Mouse (Mus musculus) forebrain, embryonic 13.5 days (tissue): ENCODE results near the gene Tcam1. TPM values are rescaled to one million over a fixed set of nuclear protein-coding genes. Genes with fewer than 3 reads are reported as not detected.
"Not testable (repeated sequence)": the region's sequence is repeated elsewhere in the genome, so short reads cannot be mapped to it uniquely, and the experiment has no call there.

Source experiments
- ATAC-seq: fragments of 200-750 bp; cut with Nextera tagmentation; 2 replicates; pipeline ENCODE4 v1.8.0; 2017
- H3K27ac ChIP-seq: fragments of 300-500 bp; sonication (generic); 2 replicates; pipeline ENCODE4 v1.5.1; 2015; ENCODE audit warnings: inconsistent platforms, mild to moderate bottlenecking, moderate library complexity
- H3K27me3 ChIP-seq: fragments of 300-500 bp; sonication (generic); 2 replicates; pipeline ENCODE4 v1.6.1; 2015; ENCODE audit warnings: mild to moderate bottlenecking, inconsistent platforms
- H3K36me3 ChIP-seq: fragments of 300-500 bp; sonication (generic); 2 replicates; pipeline ENCODE4 v1.6.1; 2015; ENCODE audit warnings: mild to moderate bottlenecking, inconsistent platforms; ENCODE audit not compliant: poor library complexity, severe bottlenecking
- H3K4me1 ChIP-seq: fragments of 300-500 bp; sonication (generic); 2 replicates; pipeline ENCODE4 v1.6.1; 2015; ENCODE audit warnings: inconsistent platforms
- H3K4me2 ChIP-seq: fragments of 300-500 bp; sonication (generic); 2 replicates; pipeline ENCODE4 v1.6.1; 2015; ENCODE audit warnings: inconsistent platforms, mild to moderate bottlenecking, moderate library complexity
- H3K4me3 ChIP-seq: fragments of 300-500 bp; sonication (generic); 2 replicates; pipeline ENCODE4 v1.5.1; 2015; ENCODE audit warnings: mild to moderate bottlenecking, inconsistent platforms
- H3K9ac ChIP-seq: fragments of 300-500 bp; sonication (generic); 2 replicates; pipeline ENCODE4 v1.6.1; 2015; ENCODE audit warnings: mild to moderate bottlenecking, inconsistent platforms
- H3K9me3 ChIP-seq: fragments of 300-500 bp; sonication (generic); replicated peaks from 2 replicates; pipeline ENCODE4 v1.6.1; 2016; ENCODE audit warnings: inconsistent platforms
- WGBS: fragments of 180-500 bp; shearing (Covaris S2); methylation state at CpG from one replicate; pipeline ENCODE4 v1.1.7; 2015; 5-methylcytosine and 5-hydroxymethylcytosine counted together
- polyA plus RNA-seq: library from polyadenylated mRNA; unstranded; fragments of >200 nt; fragmentation: Nextera tagmentation; extraction: Ambion mirVana; gene quantifications from 2 replicates; pipeline ENCODE4 v1.2.1, GENCODE M21; 2015

Gene Tcam1
- 0.10 and 0.14 TPM in 2 replicates for polyA plus RNA-seq

DNA sequence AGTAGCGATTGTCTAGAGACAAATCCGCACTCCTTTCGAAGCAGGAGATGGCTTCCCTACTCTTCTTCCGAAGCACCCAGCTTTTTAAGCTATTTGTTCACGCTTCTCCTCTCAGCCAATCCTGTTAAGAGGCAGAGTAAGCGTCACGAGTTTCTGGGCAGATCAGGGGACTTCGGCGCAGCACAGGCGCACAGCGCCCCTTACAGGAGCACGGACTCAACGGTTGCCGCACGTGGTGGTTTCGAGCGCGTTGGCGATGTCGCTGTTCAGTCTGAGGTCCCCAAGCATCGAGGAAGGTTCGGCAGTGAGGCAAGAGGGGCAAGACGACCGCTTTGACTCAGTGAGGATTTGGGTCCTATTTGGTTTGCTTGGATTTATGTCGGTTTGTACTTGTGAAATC, at the start of gene Tcam1:
Tcam1 (plus strand) TSS at position 219 of the 400 bp plus-strand sequence.
- peak within 1 kb of the TSS; percentile 14; the same call in 1 of the 2 replicates for H3K4me3 ChIP-seq
- peak; percentile 57 for ATAC-seq
- 0 out of 2 replicates have a peak, but pooled peaks cover 4% of the 10 kb centered on the region for H3K27me3 ChIP-seq
- H3K9ac ChIP-seq: no peak within 1 kb of the TSS
- no peak within 1 kb of the TSS for H3K27ac ChIP-seq
- H3K4me2 ChIP-seq: peak within 1 kb of the TSS; percentile 44
- 14% methylated on average over 25 of the region's 25 CpGs for WGBS
- H3K4me1 ChIP-seq: peaks cover 8% of the 10 kb centered on the region
- H3K9me3 ChIP-seq: no peaks in the 10 kb centered on the region
- H3K36me3 ChIP-seq: no peaks in the 10 kb centered on the region

DNA sequence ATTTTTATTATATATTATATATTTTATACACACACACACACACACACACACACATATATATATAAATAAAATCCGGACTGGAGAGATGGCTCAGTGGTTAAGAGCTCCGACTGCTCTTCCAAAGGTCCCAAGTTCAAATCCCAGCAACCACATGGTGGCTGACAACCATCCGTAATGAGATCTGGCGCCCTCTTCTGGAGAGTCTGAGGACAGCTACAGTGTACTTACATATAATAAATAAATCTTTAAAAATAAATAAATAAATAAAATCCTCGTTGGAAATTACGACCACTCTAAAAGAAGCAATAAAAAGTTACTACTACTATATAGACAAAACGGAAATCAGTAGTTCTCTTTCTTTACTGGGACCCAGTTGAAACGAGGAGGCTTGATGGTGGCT, 42.5 kb upstream of the Tcam1 start:
- H3K4me1 ChIP-seq, ATAC-seq, H3K4me2 ChIP-seq, H3K4me3 ChIP-seq, H3K9me3 ChIP-seq, H3K27me3 ChIP-seq, H3K27ac ChIP-seq, H3K9ac ChIP-seq: not testable (repeated sequence)
- WGBS: 84% methylated on average over 8 of the region's 8 CpGs
- H3K36me3 ChIP-seq: peaks cover 79% of the 10 kb centered on the region

DNA sequence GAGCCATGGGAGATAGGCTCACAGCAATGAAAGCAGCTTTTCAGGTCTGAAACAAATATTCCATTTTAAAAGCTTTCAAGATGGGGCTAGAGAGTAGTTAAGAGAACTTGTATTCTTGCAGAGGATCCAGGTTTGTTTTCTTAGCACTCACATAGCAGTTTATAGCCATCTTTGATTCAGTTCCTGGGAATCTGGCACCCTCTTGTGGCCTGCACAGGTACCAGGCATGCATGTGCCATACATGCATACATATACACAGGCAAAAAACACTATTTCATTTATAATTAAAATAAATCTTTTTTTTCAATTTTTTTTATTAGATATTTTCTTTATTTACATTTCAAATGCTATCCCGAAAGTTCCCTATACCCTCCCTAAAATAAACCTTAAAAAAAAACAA, 29.6 kb upstream of the Tcam1 start:
- H3K9ac ChIP-seq: no peak overlapping the region
- 100% methylated on average over 1 of the region's 1 CpGs for WGBS
- H3K27ac ChIP-seq: no peak overlapping the region
- ATAC-seq: no peak
- peaks cover 99% of the 10 kb centered on the region for H3K36me3 ChIP-seq
- H3K4me1 ChIP-seq: no peaks in the 10 kb centered on the region
- H3K4me2 ChIP-seq: no peak overlapping the region
- H3K9me3 ChIP-seq: no peaks in the 10 kb centered on the region
- no peak overlapping the region for H3K4me3 ChIP-seq
- H3K27me3 ChIP-seq: no peaks in the 10 kb centered on the region

DNA sequence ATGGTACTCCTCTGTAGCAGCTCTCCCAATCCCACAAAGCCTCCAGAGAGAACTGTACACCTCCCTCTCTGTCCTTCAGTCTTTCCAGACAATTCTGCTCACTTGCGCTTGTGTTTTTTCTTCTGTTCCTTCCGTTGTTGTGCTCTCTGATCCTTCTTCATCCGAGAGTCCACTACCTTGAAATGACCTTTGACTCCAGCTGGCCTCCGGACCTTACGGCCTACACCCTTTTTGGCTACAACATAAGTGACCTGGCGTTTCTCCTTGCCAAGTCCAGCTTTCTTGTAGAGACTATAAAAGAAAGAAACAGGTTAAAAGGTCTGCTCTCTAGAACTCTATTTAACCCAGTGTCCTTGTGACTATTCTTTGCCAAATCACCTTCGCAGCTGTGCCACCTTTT, 27.1 kb upstream of the Tcam1 start:
- peaks cover 96% of the 10 kb centered on the region for H3K36me3 ChIP-seq

DNA sequence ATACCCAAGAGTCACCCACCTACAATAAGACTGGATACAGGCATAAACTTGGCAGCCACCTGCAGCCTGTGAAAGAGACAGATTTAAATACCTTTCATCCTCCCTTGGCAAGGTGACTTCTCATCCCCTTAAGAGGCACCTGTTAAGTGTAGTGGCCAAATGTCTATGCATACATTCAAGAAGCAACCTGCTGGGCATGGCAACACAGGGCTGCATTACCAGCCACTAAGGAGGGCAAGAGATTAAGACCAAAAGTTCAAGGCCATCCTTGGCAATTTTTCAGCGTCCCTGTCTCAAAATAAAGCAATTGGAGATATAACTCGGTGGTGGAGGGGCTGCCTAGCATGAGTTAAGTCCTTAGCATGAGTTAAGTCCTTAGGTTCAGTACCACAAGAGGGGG, 21.7 kb upstream of the Tcam1 start:
- H3K4me2 ChIP-seq: peak overlapping the region; percentile 100
- peaks cover 57% of the 10 kb centered on the region for H3K36me3 ChIP-seq
- peak overlapping the region; percentile 84 for H3K4me3 ChIP-seq
- H3K9me3 ChIP-seq: no peaks in the 10 kb centered on the region
- H3K4me1 ChIP-seq: peaks cover 24% of the 10 kb centered on the region
- peak overlapping the region; percentile 87 for H3K9ac ChIP-seq
- no peak for ATAC-seq
- H3K27me3 ChIP-seq: no peaks in the 10 kb centered on the region
- 13% methylated on average over 2 of the region's 2 CpGs for WGBS
- H3K27ac ChIP-seq: no peak overlapping the region

More for the DNA sequence above, 27.1 kb upstream of the Tcam1 start:
- H3K9me3 ChIP-seq: no peaks in the 10 kb centered on the region
- H3K9ac ChIP-seq: no peak overlapping the region
- H3K4me3 ChIP-seq: no peak overlapping the region
- H3K4me1 ChIP-seq: no peaks in the 10 kb centered on the region
- H3K27ac ChIP-seq: no peak overlapping the region
- H3K27me3 ChIP-seq: no peaks in the 10 kb centered on the region
- H3K4me2 ChIP-seq: no peak overlapping the region
- ATAC-seq: no peak
- WGBS: 87% methylated on average over 7 of the region's 7 CpGs

DNA sequence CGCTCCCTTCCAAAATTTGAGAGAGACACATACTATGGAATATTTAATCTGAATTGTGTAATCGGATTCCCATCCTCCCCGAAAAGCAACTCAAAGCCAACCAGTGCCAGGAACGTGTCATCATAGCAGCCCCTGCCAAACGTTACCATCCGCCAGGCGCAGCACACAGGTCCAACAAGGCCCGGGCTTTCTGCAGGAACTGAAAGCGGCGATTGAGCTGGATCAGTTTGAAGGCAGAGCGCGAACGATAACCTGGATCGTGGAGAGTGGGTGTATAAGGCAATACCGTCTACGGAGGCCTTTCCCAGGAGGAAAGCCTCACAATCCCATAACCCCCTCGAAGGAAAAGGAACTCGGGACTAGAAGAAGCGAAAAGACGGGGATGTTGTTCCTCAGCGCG, 21.3 kb upstream of the Tcam1 start:
- Histone ChIP-seq H3K27me3 (no peaks in the 10 kb centered on the region), H3K9ac (peak overlapping the region; percentile 87), H3K9me3 (no peaks in the 10 kb centered on the region), H3K4me1 (peaks cover 24% of the 10 kb centered on the region), H3K4me3 (peak overlapping the region; percentile 84), H3K36me3 (peaks cover 53% of the 10 kb centered on the region), H3K27ac (no peak overlapping the region), H3K4me2 (peak overlapping the region; percentile 100)
- WGBS: 5% methylated on average over 22 of the region's 22 CpGs
- ATAC-seq: no peak

DNA sequence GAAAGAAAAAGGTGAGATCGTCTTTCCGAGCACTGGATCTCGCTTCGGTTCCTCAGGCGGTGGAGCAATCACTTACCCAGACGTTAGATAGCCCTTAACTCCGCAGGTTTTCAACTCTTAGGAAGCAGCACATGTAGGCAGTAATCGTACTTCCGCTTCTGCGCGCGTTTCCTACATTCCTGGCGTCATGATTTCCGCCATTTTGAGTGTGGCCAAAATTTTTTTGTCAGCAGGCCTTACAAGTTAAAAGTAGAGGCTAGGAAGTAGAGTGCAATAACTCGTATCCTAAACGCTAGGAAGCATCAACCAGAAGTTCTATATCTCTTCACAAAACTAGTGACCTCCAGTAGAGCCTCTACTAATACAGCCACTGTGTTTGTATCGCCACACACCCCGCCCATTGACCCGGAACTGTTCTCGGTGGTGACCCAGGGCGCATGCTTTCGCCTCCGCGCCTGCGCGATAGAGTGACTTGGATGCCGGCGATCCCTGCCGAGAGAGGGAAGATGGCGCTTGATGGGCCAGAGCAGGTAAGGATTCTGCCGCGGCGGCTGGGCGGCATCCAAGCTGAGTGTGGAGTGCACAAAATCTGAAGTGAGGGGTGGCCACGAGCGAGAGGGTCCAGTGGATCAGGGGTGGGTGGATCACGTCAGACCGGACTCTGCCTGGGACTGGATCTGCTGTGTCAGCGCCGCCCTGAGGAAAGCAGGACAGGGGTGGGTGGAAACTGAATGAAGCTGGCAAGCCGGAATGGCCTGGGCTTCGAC, 20.6 kb upstream of the Tcam1 start, which contains the start of the genes Ftsj3 and Psmc5:
Ftsj3 (minus strand) TSS at position 395 of the 767 bp plus-strand sequence.
Psmc5 (plus strand) TSS at position 470 of the 767 bp plus-strand sequence.
- Histone ChIP-seq H3K9me3 (no peaks in the 10 kb centered on the region), H3K36me3 (peaks cover 50% of the 10 kb centered on the region), H3K27ac (peak within 1 kb of the TSS; percentile 82), H3K9ac (peak within 1 kb of the TSS; percentile 87), H3K4me1 (peaks cover 24% of the 10 kb centered on the region), H3K4me3 (peak within 1 kb of the TSS; percentile 84), H3K4me2 (peak within 1 kb of the TSS; percentile 100), H3K27me3 (no peaks in the 10 kb centered on the region)
- peak; percentile 95 for ATAC-seq
- under 1% methylated on average over 42 of the region's 42 CpGs for WGBS

DNA sequence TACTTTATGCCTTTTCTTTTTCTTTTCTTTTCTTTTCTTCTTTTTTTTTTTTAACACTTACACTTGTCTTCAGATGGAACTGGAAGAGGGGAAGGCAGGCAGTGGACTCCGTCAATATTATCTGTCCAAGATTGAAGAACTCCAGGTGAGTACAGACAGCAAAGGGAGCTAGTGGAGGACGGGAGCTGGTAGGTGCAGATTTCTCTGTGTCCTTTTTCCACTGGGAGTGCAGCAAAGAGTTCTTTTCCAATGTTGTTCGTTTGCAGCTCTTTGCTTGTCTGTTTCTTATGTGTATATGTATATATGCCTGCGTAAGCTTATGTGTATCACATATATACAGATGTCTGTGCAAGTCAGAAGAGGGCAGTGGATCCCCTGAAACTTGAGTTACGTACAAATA, 19.7 kb upstream of the Tcam1 start:
- peaks cover 50% of the 10 kb centered on the region for H3K36me3 ChIP-seq
- H3K27ac ChIP-seq: no peak overlapping the region
- H3K9ac ChIP-seq: peak overlapping the region; percentile 87
- peaks cover 24% of the 10 kb centered on the region for H3K4me1 ChIP-seq
- H3K4me3 ChIP-seq: peak overlapping the region; percentile 84
- no peaks in the 10 kb centered on the region for H3K9me3 ChIP-seq
- no peaks in the 10 kb centered on the region for H3K27me3 ChIP-seq
- no peak for ATAC-seq
- peak overlapping the region; percentile 100 for H3K4me2 ChIP-seq
- 74% methylated on average over 5 of the region's 5 CpGs for WGBS

DNA sequence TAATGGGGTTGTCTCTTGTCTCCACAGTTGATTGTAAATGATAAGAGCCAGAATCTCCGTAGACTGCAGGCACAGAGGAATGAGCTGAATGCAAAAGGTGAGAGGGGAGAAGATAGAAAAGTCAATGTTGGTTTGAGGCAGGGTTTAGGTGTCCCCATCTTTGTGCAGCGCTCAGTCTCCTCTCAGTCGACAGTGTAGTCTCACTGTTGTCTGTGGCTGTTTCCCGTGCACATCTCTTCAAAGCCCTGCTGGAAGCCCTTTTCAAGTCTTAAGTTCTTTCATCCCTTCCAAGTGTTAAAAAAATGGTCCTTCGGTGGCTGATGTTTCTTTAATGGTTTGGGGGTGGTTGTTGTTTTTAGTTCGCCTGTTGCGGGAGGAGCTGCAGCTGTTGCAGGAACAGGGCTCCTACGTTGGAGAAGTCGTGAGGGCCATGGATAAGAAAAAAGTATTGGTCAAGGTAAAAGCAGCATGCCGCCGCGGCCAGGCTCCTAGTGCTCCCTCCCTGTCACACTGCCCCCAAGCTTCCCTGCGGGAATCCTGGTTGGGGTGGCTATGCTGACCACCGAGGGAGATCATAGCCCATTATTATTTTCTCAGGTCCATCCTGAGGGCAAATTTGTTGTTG, 15.5 kb upstream of the Tcam1 start:
- H3K9ac ChIP-seq: no peak overlapping the region
- WGBS: 82% methylated on average over 14 of the region's 14 CpGs
- H3K27ac ChIP-seq: no peak overlapping the region
- no peaks in the 10 kb centered on the region for H3K27me3 ChIP-seq
- H3K4me2 ChIP-seq: no peak overlapping the region
- no peak for ATAC-seq
- H3K9me3 ChIP-seq: no peaks in the 10 kb centered on the region
- peaks cover 69% of the 10 kb centered on the region for H3K36me3 ChIP-seq
- H3K4me1 ChIP-seq: peaks cover 16% of the 10 kb centered on the region
- no peak overlapping the region for H3K4me3 ChIP-seq

DNA sequence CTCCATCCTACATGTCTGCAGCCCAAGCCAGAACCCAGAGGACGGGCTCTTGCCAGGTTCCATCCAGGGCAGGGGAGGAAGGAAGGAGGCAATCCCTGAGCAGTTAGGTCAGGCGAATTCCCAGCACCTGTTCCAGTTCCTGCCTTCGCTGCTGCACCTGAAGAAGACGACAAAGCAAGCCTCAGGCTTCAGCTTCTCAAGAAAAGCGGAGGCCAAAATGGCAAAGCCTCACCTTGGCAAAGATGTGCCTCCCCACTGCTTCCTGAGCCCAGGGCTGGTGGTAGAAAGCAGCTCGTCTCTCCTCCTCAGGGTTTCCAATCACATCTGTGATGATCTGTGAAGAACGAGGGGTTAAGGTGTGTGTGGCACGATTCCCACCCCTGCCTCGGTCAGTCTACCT, 12.5 kb upstream of the Tcam1 start:
- H3K9me3 ChIP-seq: no peaks in the 10 kb centered on the region
- no peak overlapping the region for H3K9ac ChIP-seq
- no peak overlapping the region for H3K4me3 ChIP-seq
- no peak overlapping the region for H3K4me2 ChIP-seq
- no peaks in the 10 kb centered on the region for H3K27me3 ChIP-seq
- no peak for ATAC-seq
- H3K27ac ChIP-seq: no peak overlapping the region
- 93% methylated on average over 9 of the region's 9 CpGs for WGBS
- H3K4me1 ChIP-seq: peaks cover 16% of the 10 kb centered on the region
- H3K36me3 ChIP-seq: peaks cover 75% of the 10 kb centered on the region

DNA sequence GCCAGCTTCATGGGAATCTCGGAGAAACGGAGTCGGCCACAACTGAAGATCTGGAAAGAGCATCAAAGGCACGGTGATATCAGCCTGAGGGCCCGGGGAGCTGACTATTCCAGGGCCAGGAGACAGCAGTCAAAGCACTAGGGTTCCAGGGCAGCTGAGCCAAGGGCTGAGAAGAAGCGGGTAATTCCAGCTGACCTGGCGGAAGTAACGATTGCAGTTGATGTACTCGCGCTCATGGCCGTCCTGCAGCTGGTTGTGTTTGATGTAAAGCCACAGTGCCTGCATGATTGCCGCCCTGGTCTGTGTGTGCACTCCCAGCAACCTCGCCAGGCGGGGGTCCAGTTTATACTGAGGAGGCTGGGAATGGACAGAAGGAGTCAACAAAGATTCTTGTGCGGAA, 11.5 kb upstream of the Tcam1 start:
- H3K4me1 ChIP-seq: peaks cover 22% of the 10 kb centered on the region
- H3K36me3 ChIP-seq: peaks cover 69% of the 10 kb centered on the region
- H3K9me3 ChIP-seq: no peaks in the 10 kb centered on the region
- no peak overlapping the region for H3K4me2 ChIP-seq
- no peak overlapping the region for H3K27ac ChIP-seq
- 93% methylated on average over 15 of the region's 15 CpGs for WGBS
- no peak for ATAC-seq
- no peak overlapping the region for H3K4me3 ChIP-seq
- no peak overlapping the region for H3K9ac ChIP-seq
- no peaks in the 10 kb centered on the region for H3K27me3 ChIP-seq

DNA sequence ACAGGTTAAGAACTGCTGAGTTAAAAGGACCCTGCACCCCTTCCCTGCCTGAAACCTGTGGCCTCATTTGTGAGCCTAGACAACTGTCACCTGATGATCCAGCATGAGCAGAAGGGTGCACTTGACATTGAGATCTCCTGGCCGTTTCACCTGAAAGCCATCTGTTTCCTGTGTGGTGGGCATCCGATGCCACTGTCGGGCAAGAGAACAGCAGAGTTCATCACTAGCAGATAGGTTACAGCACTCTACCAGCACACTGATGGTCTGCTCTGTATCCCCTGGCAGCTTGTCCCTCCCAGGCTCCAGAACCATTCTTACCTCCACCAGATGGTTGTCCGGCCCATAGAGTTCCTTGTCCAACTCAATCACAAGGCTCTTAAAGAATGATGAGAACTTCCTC, 10.9 kb upstream of the Tcam1 start:
- no peak for ATAC-seq
- no peaks in the 10 kb centered on the region for H3K9me3 ChIP-seq
- no peak overlapping the region for H3K27ac ChIP-seq
- no peaks in the 10 kb centered on the region for H3K27me3 ChIP-seq
- WGBS: 92% methylated on average over 4 of the region's 4 CpGs
- peaks cover 27% of the 10 kb centered on the region for H3K4me1 ChIP-seq
- no peak overlapping the region for H3K9ac ChIP-seq
- peaks cover 68% of the 10 kb centered on the region for H3K36me3 ChIP-seq
- no peak overlapping the region for H3K4me2 ChIP-seq
- no peak overlapping the region for H3K4me3 ChIP-seq
